Mouse (Mus musculus) ES-E14 (cell line): ENCODE results near the gene Tbc1d13.
"Not testable (repeated sequence)": the region's sequence is repeated elsewhere in the genome, so short reads cannot be mapped to it uniquely, and the experiment has no call there.

Source experiments
- HCFC1 ChIP-seq: IDR thresholded peaks from 2 replicates; pipeline ENCODE4 v1.6.1; 2012; ENCODE audit warnings: low read length, inconsistent platforms, borderline replicate concordance; ENCODE audit not compliant: insufficient read depth
- MAFK ChIP-seq: IDR thresholded peaks from 2 replicates; pipeline ENCODE4 v1.6.1; 2014; ENCODE audit warnings: mild to moderate bottlenecking, low read depth, low read length, inconsistent platforms; ENCODE audit not compliant: insufficient read depth

GRCm38 (mm10) chr2:30159871-30160270, 26.3 kb downstream of the Tbc1d13 start:
- not testable (repeated sequence) for TF ChIP-seq HCFC1, MAFK
